Comparison of ENCODE assay signal across 8 mouse cellular contexts in genomic region chr1:106172301-106172930, GRCm38 (mm10). TPM values are rescaled to one million over a fixed set of nuclear protein-coding genes. Genes with fewer than 3 reads are reported as not detected.
DNase-seq lines count a peak whose midpoint lies in the region; TF ChIP-seq lines count a peak whose summit lies in the region.

No protein-coding gene starts in this region.

- intact Hi-C loops in heart, postnatal 25 days (cut with DNase I), result loop anchor here (5.0 to 10.0 kb wide), 4 partner anchors 60 to 542 kb away; partner anchors contain the start of genes Bcl2 and Zcchc2

- no peaks in the 10 kb centered on the region for H3K36me3 ChIP-seq in ES-E14 (ENCODE audit: control insufficient read depth, insufficient read depth, low read length, poor library complexity, severe bottlenecking)
- H3K36me3 ChIP-seq in forebrain, embryonic 10.5 days (replicated peaks), result no peaks in the 10 kb centered on the region

- no peak for TF ChIP-seq POLR2A in bone marrow macrophage, adult 2 months (IDR thresholded peaks at IDR 0.05; ENCODE audit: borderline replicate concordance, low read depth, low read length)

- no peaks in the 10 kb centered on the region for H3K27me3 ChIP-seq in forebrain, embryonic 10.5 days (ENCODE audit: poor library complexity, severe bottlenecking)

- peaks cover 0 to 5% of the 10 kb centered on the region in 2 experiments; a peak in 1 of 4 replicates for H3K4me1 ChIP-seq in ES-E14 (ENCODE audit: control insufficient read depth in 2 of 2, insufficient read depth in 2 of 2, low read length in 2 of 2, poor library complexity in 1 of 2)
- H3K4me1 ChIP-seq in bone marrow macrophage, adult 2 months (ENCODE audit: control insufficient read depth, insufficient read depth, low read length), result peaks cover 15% of the 10 kb centered on the region
- peaks cover 58% of the 10 kb centered on the region for H3K4me1 ChIP-seq in forebrain, embryonic 10.5 days

- no peak for TF ChIP-seq CTCF in bone marrow macrophage, adult 2 months (IDR thresholded peaks at IDR 0.05; ENCODE audit: low read depth, low read length)

- in situ Hi-C loops in ES-E14 (cut with MboI; ENCODE audit: low sequenced_read_pairs in 2 of 2, unreplicated experiment in 2 of 2), result loop anchor here in 1 of 2 experiments (25.0 kb wide), 1 partner anchor 215 kb away; no protein-coding TSS in a partner anchor

- DNase-seq in ES-E14 (ENCODE audit: low read depth, low spot score), result no peak
- peak; percentile 61 for DNase-seq in forebrain, embryonic 10.5 days (ENCODE audit: extremely low spot score, low spot score)
- DNase-seq in heart, postnatal 25 days (ENCODE audit: low spot score), result peak; percentile 29
- peak; percentile 40 for DNase-seq in layer of hippocampus, adult 9-11 months
- DNase-seq in lung, postnatal 36 days, result peak; percentile 49
- DNase-seq in right cerebral cortex, adult 18-20 months, result peak; percentile 46
- DNase-seq in urinary bladder, postnatal 25 days (ENCODE audit: low spot score), result peak; percentile 26

- whole genome bisulfite sequencing in forebrain, embryonic 10.5 days, result 0% methylated on average over 60 of the region's 77 CpGs

- no peak overlapping the region for H3K27ac ChIP-seq in ES-E14 (ENCODE audit: insufficient read depth, low read depth, low read length, poor library complexity, severe bottlenecking)
- H3K27ac ChIP-seq in bone marrow macrophage, adult 2 months (ENCODE audit: insufficient read depth, low read depth, low read length), result peak overlapping the region; percentile 5
- peak overlapping the region; percentile 97 for H3K27ac ChIP-seq in forebrain, embryonic 10.5 days

- H3K9ac ChIP-seq in ES-E14 (ENCODE audit: insufficient read depth, low read depth, low read length, poor library complexity, severe bottlenecking), result peak overlapping the region; percentile 92

- H3K9me3 ChIP-seq in ES-E14 (ENCODE audit: control insufficient read depth, insufficient read depth, low read depth, low read length), result no peaks in the 10 kb centered on the region
- no peaks in the 10 kb centered on the region for H3K9me3 ChIP-seq in forebrain, embryonic 10.5 days

- peak overlapping the region; percentile 88 to 90 for H3K4me3 ChIP-seq in ES-E14 (ENCODE audit: insufficient read depth in 1 of 2, low read depth in 1 of 2, low read length in 2 of 2, poor library complexity in 1 of 2, severe bottlenecking in 1 of 2)
- H3K4me3 ChIP-seq in bone marrow macrophage, adult 2 months (ENCODE audit: insufficient read depth, low read length), result peak overlapping the region; percentile 89
- H3K4me3 ChIP-seq in forebrain, embryonic 10.5 days, result peak overlapping the region; percentile 92

TF ChIP-seq in ES-E14, 5 proteins besides CTCF, POLR2A, EP300 and RAD21:
- TF ChIP-seq MAFK (IDR thresholded peaks at IDR 0.05; ENCODE audit: insufficient read depth, low read depth, low read length), result no peak
- TF ChIP-seq ZC3H11A (IDR thresholded peaks at IDR 0.05; ENCODE audit: borderline replicate concordance, low read depth, low read length), result no peak
- no peak for TF ChIP-seq CHD2 (IDR thresholded peaks at IDR 0.05; ENCODE audit: low read depth, low read length)
- no peak for TF ChIP-seq HCFC1 (IDR thresholded peaks at IDR 0.05; ENCODE audit: borderline replicate concordance, insufficient read depth, low read length)
- no peak for TF ChIP-seq ZNF384 (IDR thresholded peaks at IDR 0.05; ENCODE audit: low read depth, low read length)

RNA-seq across cellular contexts. Expression of gene Phlpp1, which starts 0.9 kb away (rescaled TPM):
- 4.5 and 5.8 TPM in 2 replicates for total RNA-seq in ES-E14 (2012; rRNA removed)
- 7.6 and 8.9 TPM in 2 replicates for polyA plus RNA-seq in bone marrow macrophage, adult 2 months (2012; ENCODE audit: insufficient read depth, insufficient read length, missing spikeins)
- polyA plus RNA-seq in forebrain, embryonic 10.5 days (2016; fragmentation: Nextera tagmentation; extraction: Ambion mirVana), result 5.1 and 5.5 TPM in 2 replicates
- total RNA-seq in heart, postnatal 25 days (2021), result 10 to 100 TPM; 15.9 to 19.0 TPM
